Mouse (Mus musculus) right cerebral cortex, postnatal 10 days (tissue): ENCODE measurements at regions not wholly inside any gene's neighbourhood (a gene's known extent, or its start where the extent isn't known, plus 50 kb on each side); places are given as distances from the start of the nearest gene placed in this dataset.

Source experiments
- DNase-seq, 2 experiments: peaks; one replicate each; pipeline ENCODE4 v3.0.0; 2021; ENCODE audit warnings: low spot score in 2 of 2

DNA sequence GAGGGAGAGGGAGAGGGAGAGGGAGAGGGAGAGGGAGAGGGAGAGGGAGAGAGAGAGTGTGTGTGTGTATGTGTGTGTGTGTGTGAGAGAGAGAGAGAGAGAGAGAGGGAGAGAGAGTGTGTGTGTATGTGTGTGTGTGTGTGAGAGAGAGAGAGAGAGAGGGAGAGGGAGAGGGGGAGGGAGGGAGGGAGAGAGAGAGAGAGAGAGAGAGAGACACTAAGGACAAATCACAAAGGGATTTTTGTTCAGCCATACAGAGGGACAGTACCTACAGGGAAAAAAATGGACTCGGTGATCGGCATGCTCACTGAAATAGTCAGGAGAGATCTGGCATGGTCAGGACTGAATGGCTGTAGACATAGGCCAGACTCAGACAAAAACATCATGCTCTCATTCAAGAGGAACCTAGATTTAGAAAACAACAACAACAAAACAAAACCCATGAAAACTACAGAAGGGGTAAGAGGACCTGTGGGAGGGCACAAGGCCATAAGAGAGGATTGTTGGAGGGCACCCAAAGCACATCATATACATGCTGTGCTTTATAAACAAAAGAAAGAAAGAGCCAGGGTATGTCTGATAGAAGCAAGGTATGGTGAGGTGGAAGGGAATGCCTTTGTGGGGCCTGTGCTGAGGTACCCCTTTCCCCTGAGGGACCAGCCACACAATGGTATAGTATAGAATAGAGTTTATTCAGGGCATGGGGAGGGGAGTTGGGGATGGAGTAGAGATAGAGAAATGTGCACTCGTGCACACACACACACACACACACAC, 127.0 kb upstream of the Med14 start:
- DNase-seq, result no peak

- no peak for DNase-seq
These were observed 126.3 kb upstream of the Med14 start for GRCm38 (mm10) chrX:12888010-12888707.

- DNase-seq, result no peak
These were observed 125.6 kb upstream of the Med14 start for GRCm38 (mm10) chrX:12887516-12887915.

GRCm38 (mm10) chrX:12886160-12887048, 124.5 kb upstream of the Med14 start:
- no peak for DNase-seq

DNA sequence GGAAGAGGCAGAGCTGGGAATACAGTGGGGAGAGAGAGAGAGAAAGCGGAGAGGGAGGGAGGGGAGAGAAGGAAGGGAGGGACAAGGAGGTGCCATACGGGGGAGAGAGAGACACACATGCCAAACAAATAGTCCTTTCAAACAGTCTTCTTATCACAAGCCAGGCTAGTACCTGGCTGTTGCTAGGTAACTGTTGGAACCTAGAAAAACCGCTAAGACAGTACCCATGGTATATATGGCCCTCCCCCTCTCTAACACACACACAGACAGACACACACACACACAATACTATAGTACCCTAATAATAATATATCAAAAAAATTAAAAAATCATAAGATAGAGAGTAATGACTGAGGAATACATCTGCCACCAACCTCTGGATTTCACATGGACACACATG, 117.4 kb upstream of the Med14 start:
- no peak for DNase-seq

GRCm38 (mm10) chrX:12877506-12877905, 115.6 kb upstream of the Med14 start:
- DNase-seq, result no peak

- peak; percentile 86 for DNase-seq
These were observed 111.8 kb upstream of the Med14 start for GRCm38 (mm10) chrX:12873698-12874144.

DNA sequence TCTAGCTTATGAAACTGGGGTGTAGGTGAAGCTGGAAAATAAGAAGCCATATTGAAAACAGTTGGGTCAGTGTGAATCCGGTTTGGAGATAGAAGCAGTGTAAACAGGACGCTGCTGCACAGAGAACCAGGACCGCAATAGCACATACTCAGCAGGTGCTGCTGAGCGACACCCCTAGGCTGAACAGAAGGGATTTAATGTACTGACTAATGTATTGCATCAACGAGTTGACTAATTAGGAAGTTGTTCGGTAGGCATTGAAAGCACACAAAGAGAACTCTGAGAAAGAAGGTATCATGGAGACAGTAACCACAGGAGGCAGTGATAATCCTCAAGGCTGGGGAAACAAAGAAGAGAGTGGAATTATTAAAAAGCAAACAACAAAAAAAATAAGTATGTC, 111.4 kb upstream of the Med14 start:
- no peak for DNase-seq

DNA sequence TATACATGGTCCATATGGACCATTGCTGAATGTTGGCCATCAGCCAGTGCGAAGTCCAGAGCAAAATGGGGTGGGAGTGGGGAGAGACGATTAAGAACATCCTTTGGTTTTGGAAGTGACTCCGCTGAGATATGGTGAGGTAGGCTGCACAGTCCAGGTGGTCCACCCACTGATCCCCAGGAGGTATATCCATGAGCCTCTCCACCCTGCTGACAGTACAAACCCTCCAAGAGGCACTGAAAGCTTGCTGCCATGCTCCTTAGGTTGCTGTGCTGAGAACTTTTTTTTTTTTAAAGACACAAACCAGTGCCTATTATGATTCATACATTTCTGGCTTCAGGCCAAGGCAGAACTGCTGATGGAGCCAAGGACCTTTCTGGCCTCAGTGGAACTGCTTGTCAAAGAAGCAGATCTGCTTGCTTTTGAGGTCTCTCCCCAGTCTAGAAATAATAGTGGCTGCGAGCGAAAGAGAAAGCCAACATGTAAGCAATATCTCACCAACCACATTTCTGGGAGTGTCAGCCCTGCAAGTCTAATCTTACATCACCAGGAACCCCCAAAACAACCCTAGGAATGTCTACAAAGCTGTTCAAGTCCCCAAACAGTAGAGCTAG, 105.1 kb upstream of the Med14 start:
- no peak for DNase-seq

DNA sequence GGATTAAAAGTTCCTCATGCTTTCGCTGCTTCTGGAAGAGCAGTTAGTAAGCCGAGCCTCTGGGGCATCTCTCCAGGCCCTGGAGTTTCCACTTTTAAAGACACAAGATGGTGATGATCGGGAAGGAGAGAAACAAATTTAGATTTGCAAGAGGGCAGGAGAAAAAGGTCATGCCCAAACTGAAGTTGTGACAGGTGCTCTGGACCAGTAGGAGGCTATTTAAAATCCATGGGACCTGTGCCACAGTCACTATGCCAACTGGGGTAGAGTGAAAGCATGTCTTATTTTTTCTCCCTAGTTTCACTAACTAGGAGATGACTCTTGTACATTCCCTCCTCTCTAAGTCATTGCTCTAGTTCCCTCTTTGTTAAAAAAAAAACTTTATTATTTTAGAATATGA, 104.3 kb upstream of the Med14 start:
- DNase-seq, result no peak

DNA sequence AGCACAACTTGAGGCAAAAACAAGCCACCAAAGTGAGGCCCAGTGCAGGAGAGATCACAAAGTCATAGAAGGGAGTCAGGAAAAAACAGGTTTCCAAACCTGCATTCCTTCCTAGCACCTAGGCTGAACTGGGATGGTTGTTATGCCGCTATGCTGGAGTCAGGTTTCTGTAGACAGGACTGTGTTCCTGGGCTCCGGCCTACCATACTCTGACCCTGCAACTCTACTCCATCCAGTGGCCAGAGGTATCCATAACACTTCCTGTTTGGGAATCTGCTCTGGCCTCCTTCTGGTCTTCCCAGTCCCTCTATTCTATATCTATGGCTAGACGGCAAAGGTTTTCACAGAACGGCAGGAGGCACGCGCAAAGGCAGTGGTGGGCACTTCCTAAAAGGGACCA, 98.3 kb upstream of the Med14 start:
- no peak for DNase-seq

DNA sequence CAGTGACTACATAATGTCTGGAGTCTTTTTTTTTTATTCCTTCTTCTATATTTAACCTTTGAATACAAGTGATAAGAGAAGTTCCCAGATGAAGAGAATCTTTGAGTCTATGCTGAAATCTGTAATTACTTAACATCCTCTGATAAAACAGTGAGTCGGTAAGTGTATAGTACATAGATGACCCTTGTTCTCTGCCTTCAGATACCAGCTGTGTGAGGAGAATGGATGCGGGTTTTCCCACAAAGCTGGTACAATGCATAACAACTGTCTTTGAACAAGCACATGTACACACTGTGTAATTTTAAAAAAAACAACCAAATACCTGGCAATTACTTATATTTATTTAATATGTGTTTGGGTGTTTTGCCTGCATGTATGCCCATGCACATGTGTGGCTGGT, 96.9 kb upstream of the Med14 start:
- DNase-seq, result no peak

- peak; percentile 55 to 60 for DNase-seq
These were observed 96.2 kb upstream of the Med14 start for GRCm38 (mm10) chrX:12857881-12858755.

DNA sequence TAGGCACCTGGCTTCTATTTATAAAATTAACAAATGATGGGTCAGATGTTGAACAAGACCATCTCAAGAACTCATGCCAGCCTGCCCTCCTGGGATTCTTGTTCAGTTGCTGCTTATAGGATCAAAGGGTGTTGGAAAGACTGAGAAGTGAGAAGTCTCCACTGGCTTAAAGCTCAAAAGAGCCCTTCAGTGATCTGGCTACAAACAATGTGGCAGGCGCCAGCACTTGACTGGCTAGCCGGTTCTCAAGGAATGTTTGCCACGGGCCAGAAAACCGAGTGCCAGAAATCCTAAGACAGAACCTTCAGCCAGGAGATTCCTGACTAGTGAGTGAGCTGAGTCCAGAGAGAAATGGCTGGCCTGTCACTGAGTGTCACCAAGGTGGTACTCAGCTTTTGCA, 93.6 kb upstream of the Med14 start:
- peak; percentile 26 to 30 for DNase-seq

DNA sequence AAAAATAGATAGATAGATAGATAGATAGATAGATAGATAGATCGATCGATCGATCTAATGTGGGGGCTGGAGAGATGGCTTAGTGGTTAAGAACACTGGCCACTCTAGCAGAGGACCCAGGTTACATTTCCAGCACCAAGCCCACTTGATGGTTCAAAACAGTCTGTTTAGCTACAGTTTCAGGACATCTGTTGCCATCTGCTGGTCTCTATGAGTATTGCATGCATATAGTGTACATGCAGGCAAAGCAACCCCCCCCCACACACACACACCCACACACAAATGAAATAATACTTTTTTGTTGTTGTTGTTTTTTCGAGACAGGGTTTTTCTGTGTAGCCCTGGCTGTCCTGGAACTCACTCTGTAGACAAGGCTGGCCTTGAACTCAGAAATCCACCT, 89.8 kb upstream of the Med14 start:
- DNase-seq, result no peak

- no peak for DNase-seq
These were observed 82.6 kb upstream of the Med14 start for GRCm38 (mm10) chrX:12844431-12844830.

DNA sequence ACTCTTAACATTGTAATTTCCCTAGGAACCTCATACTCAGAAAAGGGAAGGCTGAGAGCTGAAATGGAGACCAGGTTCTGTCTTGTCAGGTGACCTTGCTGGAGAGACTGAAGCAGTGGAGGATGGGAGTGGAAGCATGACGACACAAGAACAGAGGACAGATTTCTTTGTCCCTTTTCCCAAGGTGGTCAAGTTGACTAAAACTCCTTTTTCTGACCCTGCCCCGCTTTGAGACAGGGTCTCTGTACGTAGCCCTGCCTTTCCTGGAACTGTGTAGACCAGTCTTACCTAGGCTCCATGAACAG, 79.1 kb upstream of the Med14 start:
- DNase-seq, result no peak

DNA sequence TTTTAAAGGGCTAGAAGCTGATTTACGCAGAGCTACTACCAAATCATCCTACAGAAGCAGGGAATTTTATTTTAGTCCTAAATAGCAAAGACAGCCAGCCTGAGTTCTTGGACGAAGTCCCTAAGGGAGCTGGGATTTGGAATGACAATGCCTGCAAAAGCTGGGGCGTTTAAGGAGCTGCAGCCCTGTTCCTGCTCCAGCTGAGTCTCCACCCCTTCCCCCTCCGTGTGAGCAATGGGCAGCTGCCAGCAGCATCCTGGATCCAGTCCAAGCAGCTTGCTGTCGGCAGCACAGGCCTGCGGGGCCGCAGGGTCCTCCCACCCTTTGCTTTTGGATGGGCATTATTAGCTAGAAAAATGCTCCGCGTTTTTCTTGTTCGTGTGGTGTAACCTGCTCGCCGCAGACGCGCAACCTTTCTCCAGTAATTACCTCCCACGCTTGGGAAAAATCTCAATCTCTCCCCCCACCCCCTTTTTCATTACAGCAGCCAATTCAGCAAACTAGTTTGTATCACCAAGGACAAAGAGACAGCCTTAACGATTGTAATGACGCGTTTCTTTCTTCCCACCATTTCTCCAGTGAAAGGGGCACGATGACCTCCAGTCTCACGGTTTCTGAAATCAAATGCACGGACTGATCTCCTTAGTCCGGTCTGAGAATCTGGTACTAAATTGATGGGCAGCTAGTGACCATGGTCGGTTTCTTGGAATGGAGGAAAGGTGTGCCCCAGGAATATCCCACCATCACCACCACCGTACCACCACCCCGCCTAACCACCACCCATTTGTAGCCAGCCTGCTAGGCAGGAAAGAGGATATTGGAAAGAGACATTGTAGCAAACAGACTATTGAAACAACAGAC, 78.5 kb upstream of the Med14 start:
- DNase-seq, result peak; percentile 90

GRCm38 (mm10) chrX:12839406-12840159, 77.7 kb upstream of the Med14 start:
- peak; percentile 49 to 67 for DNase-seq
